Mouse (Mus musculus) cerebellum, adult 9-10 months (tissue): ENCODE data around the gene Mid1.
"Not testable (repeated sequence)": the region's sequence is repeated elsewhere in the genome, so short reads cannot be mapped to it uniquely, and the experiment has no call there.

ENCODE experiments used
- DNase-seq: peaks from one replicate; pipeline ENCODE4 v3.0.0; 2022

Gene Mid1

GRCm38 (mm10) chrX:170019954-170020689, 335.1 kb downstream of the Mid1 start:
- peak; percentile 98 for DNase-seq

GRCm38 (mm10) chrX:170020690-170021050, 335.7 kb downstream of the Mid1 start:
- DNase-seq: peak; percentile 75

GRCm38 (mm10) chrX:170021205-170021604, 336.2 kb downstream of the Mid1 start:
- DNase-seq: not testable (repeated sequence)

- DNase-seq: peak; percentile 69
Measured at GRCm38 (mm10) chrX:170021750-170022461, 336.9 kb downstream of the Mid1 start.
